Mouse (Mus musculus): ENCODE measurements at regions not wholly inside any gene's neighbourhood (a gene's known extent, or its start where the extent isn't known, plus 50 kb on each side); places are given as distances from the start of the nearest gene placed in this dataset.

- TF ChIP-seq CTCF (IDR thresholded peaks at IDR 0.05; ENCODE audit: low read depth): no peak
- TF ChIP-seq EP300 (optimal IDR thresholded peaks at IDR 0.05): no peak
Measured at GRCm38 (mm10) chr8:114004436-114004835, 128.9 kb upstream of the Nudt7 start.

All from stomach, postnatal 0 days (tissue).